Mouse (Mus musculus) lung, adult 2 months (tissue): Measurements from ENCODE around the gene Upb1.

Experiments
- CTCF ChIP-seq: fragments of 200-500 bp; IDR thresholded peaks from 2 replicates; pipeline ENCODE4 v1.5.1; 2011; ENCODE audit warnings: mild to moderate bottlenecking, low read length, control low read depth; ENCODE audit not compliant: insufficient read depth
- POLR2A ChIP-seq: fragments of 200-500 bp; IDR thresholded peaks from 2 replicates; pipeline ENCODE4 v1.6.1; 2011; ENCODE audit warnings: low read depth, mild to moderate bottlenecking, control low read depth, low read length, borderline replicate concordance; ENCODE audit errors: extremely low read depth

DNA sequence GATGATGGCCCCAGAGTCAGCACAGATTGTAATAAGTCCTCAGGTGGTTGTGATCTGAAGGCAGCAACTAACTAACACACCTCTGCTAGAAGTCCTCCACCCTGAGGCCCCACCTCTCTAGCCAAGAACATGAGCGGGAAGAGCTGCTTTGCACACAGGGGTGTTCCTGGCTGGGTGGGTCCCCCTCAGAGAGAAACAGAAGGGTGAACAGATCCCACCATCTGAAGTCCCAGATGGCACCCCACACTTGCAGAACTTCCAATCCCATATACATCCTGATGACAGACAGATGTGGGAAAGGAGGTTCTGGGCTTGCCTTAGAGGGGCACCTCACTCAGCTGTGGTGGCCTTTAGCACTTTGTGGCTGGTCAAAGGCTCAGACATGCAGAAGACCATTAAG, 36.4 kb downstream of the Upb1 start:
- no peak for TF ChIP-seq CTCF
- TF ChIP-seq POLR2A, result no peak
